Mouse (Mus musculus): ENCODE measurements around the gene Hba-x. TPM values are rescaled to one million over a fixed set of nuclear protein-coding genes. Genes with fewer than 3 reads are reported as not detected.

The Hba-x gene
- polyA plus RNA-seq, 1 experiment = not detected

GRCm38 (mm10) chr11:32302824-32303419, 26.7 kb downstream of the Hba-x start:
- Histone ChIP-seq H3K9ac (ENCODE audit: low read depth, poor library complexity, severe bottlenecking) (no peak overlapping the region), H3K4me3 (ENCODE audit: low read depth, low read length) (no peak overlapping the region), H3K27me3 (ENCODE audit: control insufficient read depth, insufficient read depth, low read length, poor library complexity, severe bottlenecking) (no peaks in the 10 kb centered on the region), H3K36me3 (ENCODE audit: control insufficient read depth, insufficient read depth, low read length, poor library complexity, severe bottlenecking) (no peaks in the 10 kb centered on the region), H3K9me3 (replicated peaks; ENCODE audit: control insufficient read depth, insufficient read depth, low read length, poor library complexity, severe bottlenecking) (no peaks in the 10 kb centered on the region), H3K27ac (ENCODE audit: insufficient read depth, low read length) (no peak overlapping the region), H3K4me1 (ENCODE audit: control insufficient read depth, insufficient read depth, low read length) (no peaks in the 10 kb centered on the region)
- TF ChIP-seq EP300 (IDR thresholded peaks at IDR 0.05; ENCODE audit: insufficient read depth, low read depth, low read length) (no peak), CTCF (IDR thresholded peaks at IDR 0.05; ENCODE audit: low read depth, low read length) (no peak), POLR2A (IDR thresholded peaks at IDR 0.05; ENCODE audit: insufficient read depth, low read length) (no peak)

DNA sequence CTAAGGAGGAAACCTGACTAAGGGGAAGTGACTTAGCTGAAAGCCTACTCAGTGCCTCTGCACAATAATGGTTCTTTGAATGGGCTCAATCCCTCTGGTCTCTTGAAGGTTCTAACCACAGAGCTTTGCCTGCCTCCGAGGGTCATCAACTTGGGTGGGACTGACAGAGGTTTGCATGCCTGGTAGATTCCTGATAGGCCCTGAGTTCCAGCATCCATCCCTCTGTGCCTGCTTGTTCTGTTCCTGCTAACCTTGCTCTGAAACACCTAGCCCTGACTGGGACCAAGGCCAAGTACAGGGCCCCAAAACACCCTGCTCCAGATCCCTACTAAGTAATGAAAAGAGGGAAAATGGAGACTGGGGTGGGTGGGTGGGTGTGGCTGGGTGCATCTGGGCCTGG, 27.3 kb downstream of the Hba-x start:
- Histone ChIP-seq H3K4me1 (ENCODE audit: control insufficient read depth, insufficient read depth, low read length) (no peaks in the 10 kb centered on the region), H3K36me3 (ENCODE audit: control insufficient read depth, insufficient read depth, low read length, poor library complexity, severe bottlenecking) (no peaks in the 10 kb centered on the region), H3K27ac (ENCODE audit: insufficient read depth, low read length) (no peak overlapping the region), H3K9me3 (replicated peaks; ENCODE audit: control insufficient read depth, insufficient read depth, low read length, poor library complexity, severe bottlenecking) (no peaks in the 10 kb centered on the region), H3K9ac (ENCODE audit: low read depth, poor library complexity, severe bottlenecking) (no peak overlapping the region), H3K4me3 (ENCODE audit: low read depth, low read length) (no peak overlapping the region), H3K27me3 (ENCODE audit: control insufficient read depth, insufficient read depth, low read length, poor library complexity, severe bottlenecking) (no peaks in the 10 kb centered on the region)
- TF ChIP-seq CTCF (IDR thresholded peaks at IDR 0.05; ENCODE audit: low read depth, low read length) = no peak

DNA sequence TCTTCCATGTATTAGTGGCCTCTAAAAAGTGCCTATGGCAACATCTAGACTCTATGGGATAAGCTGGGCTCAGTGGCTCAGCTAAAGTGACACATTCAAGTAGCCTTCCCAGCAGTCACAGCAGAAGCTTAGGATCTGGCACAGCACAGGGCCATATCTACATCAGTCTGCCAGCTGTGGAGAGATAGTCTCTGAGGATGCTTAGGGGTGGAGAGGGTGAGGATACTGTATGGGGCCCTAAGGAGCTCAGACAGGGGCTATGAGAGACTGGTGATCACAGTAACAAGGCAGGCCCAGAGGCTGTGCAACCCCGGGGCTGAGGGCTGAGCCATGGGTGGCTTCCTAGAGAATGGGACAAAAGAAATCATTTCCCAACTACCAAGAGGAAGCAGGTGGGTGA, 30.8 kb downstream of the Hba-x start:
- no peaks in the 10 kb centered on the region for H3K27me3 ChIP-seq (ENCODE audit: control insufficient read depth, insufficient read depth, low read length, poor library complexity, severe bottlenecking)
- no peaks in the 10 kb centered on the region for H3K4me1 ChIP-seq (ENCODE audit: control insufficient read depth, insufficient read depth, low read length)
- H3K27ac ChIP-seq (ENCODE audit: insufficient read depth, low read length) = no peak overlapping the region
- no peak overlapping the region for H3K9ac ChIP-seq (ENCODE audit: low read depth, poor library complexity, severe bottlenecking)
- no peak overlapping the region for H3K4me3 ChIP-seq (ENCODE audit: low read depth, low read length)
- H3K9me3 ChIP-seq (replicated peaks; ENCODE audit: control insufficient read depth, insufficient read depth, low read length, poor library complexity, severe bottlenecking) = no peaks in the 10 kb centered on the region
- TF ChIP-seq CTCF (IDR thresholded peaks at IDR 0.05; ENCODE audit: low read depth, low read length) (no peak), EP300 (IDR thresholded peaks at IDR 0.05; ENCODE audit: insufficient read depth, low read depth, low read length) (no peak), POLR2A (IDR thresholded peaks at IDR 0.05; ENCODE audit: insufficient read depth, low read length) (no peak)
- no peaks in the 10 kb centered on the region for H3K36me3 ChIP-seq (ENCODE audit: control insufficient read depth, insufficient read depth, low read length, poor library complexity, severe bottlenecking)

DNA sequence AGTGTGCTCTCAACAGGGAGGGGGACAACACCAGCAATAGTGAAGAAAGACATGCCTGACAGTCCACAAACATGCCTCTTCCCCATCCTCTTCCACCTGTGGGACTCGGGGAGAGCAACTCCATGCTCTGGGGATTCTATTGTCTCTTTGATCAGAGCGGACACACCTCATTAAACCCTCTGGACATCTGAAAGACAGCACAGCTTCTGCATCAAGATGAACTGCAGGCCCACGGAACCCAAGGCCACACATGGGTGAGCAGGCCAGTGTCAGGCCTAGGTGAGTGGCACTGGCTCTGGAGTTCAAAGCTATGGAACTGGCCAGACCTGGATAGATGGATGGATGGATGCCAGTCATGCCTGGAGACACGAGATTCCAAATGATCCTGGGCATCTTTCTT, 33.2 kb downstream of the Hba-x start:
- no peak overlapping the region for H3K27ac ChIP-seq (ENCODE audit: insufficient read depth, low read length)
- no peak overlapping the region for H3K9ac ChIP-seq (ENCODE audit: low read depth, poor library complexity, severe bottlenecking)
- H3K27me3 ChIP-seq (ENCODE audit: control insufficient read depth, insufficient read depth, low read length, poor library complexity, severe bottlenecking) = no peaks in the 10 kb centered on the region
- H3K4me3 ChIP-seq (ENCODE audit: low read depth, low read length) = no peak overlapping the region
- no peaks in the 10 kb centered on the region for H3K36me3 ChIP-seq (ENCODE audit: control insufficient read depth, insufficient read depth, low read length, poor library complexity, severe bottlenecking)
- TF ChIP-seq CTCF (IDR thresholded peaks at IDR 0.05; ENCODE audit: low read depth, low read length) = no peak
- no peak for TF ChIP-seq POLR2A (IDR thresholded peaks at IDR 0.05; ENCODE audit: insufficient read depth, low read length)
- no peak for TF ChIP-seq EP300 (IDR thresholded peaks at IDR 0.05; ENCODE audit: insufficient read depth, low read depth, low read length)
- H3K9me3 ChIP-seq (replicated peaks; ENCODE audit: control insufficient read depth, insufficient read depth, low read length, poor library complexity, severe bottlenecking) = no peaks in the 10 kb centered on the region
- no peaks in the 10 kb centered on the region for H3K4me1 ChIP-seq (ENCODE audit: control insufficient read depth, insufficient read depth, low read length)

GRCm38 (mm10) chr11:32309928-32310327, 33.7 kb downstream of the Hba-x start:
- Histone ChIP-seq H3K9ac (ENCODE audit: low read depth, poor library complexity, severe bottlenecking) (no peak overlapping the region), H3K9me3 (replicated peaks; ENCODE audit: control insufficient read depth, insufficient read depth, low read length, poor library complexity, severe bottlenecking) (no peaks in the 10 kb centered on the region), H3K27ac (ENCODE audit: insufficient read depth, low read length) (no peak overlapping the region), H3K27me3 (ENCODE audit: control insufficient read depth, insufficient read depth, low read length, poor library complexity, severe bottlenecking) (no peaks in the 10 kb centered on the region), H3K4me1 (ENCODE audit: control insufficient read depth, insufficient read depth, low read length) (no peaks in the 10 kb centered on the region), H3K36me3 (ENCODE audit: control insufficient read depth, insufficient read depth, low read length, poor library complexity, severe bottlenecking) (no peaks in the 10 kb centered on the region), H3K4me3 (ENCODE audit: low read depth, low read length) (no peak overlapping the region)
- no peak for TF ChIP-seq CTCF (IDR thresholded peaks at IDR 0.05; ENCODE audit: low read depth, low read length)
- TF ChIP-seq EP300 (IDR thresholded peaks at IDR 0.05; ENCODE audit: insufficient read depth, low read depth, low read length) = no peak
- no peak for TF ChIP-seq POLR2A (IDR thresholded peaks at IDR 0.05; ENCODE audit: insufficient read depth, low read length)

DNA sequence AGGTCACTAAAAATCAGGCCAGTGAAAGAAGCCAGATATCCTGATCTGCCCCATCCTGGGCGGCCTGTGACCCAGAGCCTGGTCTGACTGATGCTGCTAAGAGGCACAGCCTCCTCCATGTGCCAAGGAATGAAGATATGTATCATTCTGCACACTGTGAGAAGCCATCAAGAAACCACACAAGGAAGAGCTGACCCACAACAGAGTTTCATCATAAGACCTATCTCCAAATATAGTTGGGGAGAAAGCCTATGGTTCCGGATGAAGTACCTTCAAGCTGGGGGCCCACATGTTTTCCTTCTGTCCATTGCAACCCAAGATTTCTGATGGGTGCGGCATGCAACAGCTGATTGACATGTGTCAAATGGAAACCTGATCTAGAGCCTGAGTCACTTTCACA, 39.8 kb downstream of the Hba-x start:
- H3K9me3 ChIP-seq (replicated peaks; ENCODE audit: control insufficient read depth, insufficient read depth, low read length, poor library complexity, severe bottlenecking) = no peaks in the 10 kb centered on the region
- H3K9ac ChIP-seq (ENCODE audit: low read depth, poor library complexity, severe bottlenecking) = no peak overlapping the region
- H3K4me3 ChIP-seq (ENCODE audit: low read depth, low read length) = no peak overlapping the region
- H3K27ac ChIP-seq (ENCODE audit: insufficient read depth, low read length) = no peak overlapping the region
- H3K4me1 ChIP-seq (ENCODE audit: control insufficient read depth, insufficient read depth, low read length) = no peaks in the 10 kb centered on the region
- no peaks in the 10 kb centered on the region for H3K36me3 ChIP-seq (ENCODE audit: control insufficient read depth, insufficient read depth, low read length, poor library complexity, severe bottlenecking)
- TF ChIP-seq CTCF (IDR thresholded peaks at IDR 0.05; ENCODE audit: low read depth, low read length) = no peak
- no peaks in the 10 kb centered on the region for H3K27me3 ChIP-seq (ENCODE audit: control insufficient read depth, insufficient read depth, low read length, poor library complexity, severe bottlenecking)
